Mouse (Mus musculus): ENCODE results near the gene Noxred1.
"Not testable (repeated sequence)": the region's sequence is repeated elsewhere in the genome, so short reads cannot be mapped to it uniquely, and the experiment has no call there.

Gene Noxred1

GRCm38 (mm10) chr12:87238632-87239031 is at the start of gene Noxred1:
Gene Noxred1, minus strand, starts transcription at chr12:87238732.
- DNase-seq = no peak

GRCm38 (mm10) chr12:87284726-87285125 is 46.2 kb upstream of the Noxred1 start:
- no peak for DNase-seq

GRCm38 (mm10) chr12:87284268-87284667 is 45.7 kb upstream of the Noxred1 start:
- no peak for DNase-seq

- no peak for DNase-seq
Measured at GRCm38 (mm10) chr12:87283706-87284105, 45.2 kb upstream of the Noxred1 start.

GRCm38 (mm10) chr12:87282743-87283142 is 44.2 kb upstream of the Noxred1 start:
- no peak for DNase-seq

GRCm38 (mm10) chr12:87281766-87282165 is 43.2 kb upstream of the Noxred1 start:
- no peak for DNase-seq

GRCm38 (mm10) chr12:87279879-87280278 is 41.3 kb upstream of the Noxred1 start:
- no peak for DNase-seq

- DNase-seq = no peak
Measured at GRCm38 (mm10) chr12:87279350-87279749, 40.8 kb upstream of the Noxred1 start.

GRCm38 (mm10) chr12:87278118-87278730 is 39.7 kb upstream of the Noxred1 start:
- DNase-seq = no peak

- not testable (repeated sequence) for DNase-seq
Measured at GRCm38 (mm10) chr12:87277251-87277650, 38.7 kb upstream of the Noxred1 start.

GRCm38 (mm10) chr12:87274853-87275831 is 36.6 kb upstream of the Noxred1 start:
- DNase-seq = no peak

- peak; percentile 36 for DNase-seq
Measured at GRCm38 (mm10) chr12:87267682-87268081, 29.1 kb upstream of the Noxred1 start.

- DNase-seq = no peak
Measured at GRCm38 (mm10) chr12:87266827-87267603, 28.5 kb upstream of the Noxred1 start.

GRCm38 (mm10) chr12:87266108-87266826 is 27.7 kb upstream of the Noxred1 start, which contains the start of the genes Vipas39 and Ahsa1:
Gene Vipas39, minus strand, starts transcription at chr12:87266256.
Gene Ahsa1, plus strand, starts transcription at chr12:87266479.
- peak; percentile 81 for DNase-seq

GRCm38 (mm10) chr12:87265444-87265843 is 26.9 kb upstream of the Noxred1 start:
- no peak for DNase-seq

GRCm38 (mm10) chr12:87260562-87260961 is 22.0 kb upstream of the Noxred1 start:
- DNase-seq = no peak

GRCm38 (mm10) chr12:87256629-87257028 is 18.1 kb upstream of the Noxred1 start:
- DNase-seq = no peak

GRCm38 (mm10) chr12:87253878-87254277 is 15.3 kb upstream of the Noxred1 start:
- DNase-seq = no peak

GRCm38 (mm10) chr12:87250161-87250560 is 11.6 kb upstream of the Noxred1 start:
- DNase-seq = no peak

GRCm38 (mm10) chr12:87236882-87237483 is 1.5 kb downstream of the Noxred1 start:
- no peak for DNase-seq

GRCm38 (mm10) chr12:87230379-87230895 is 8.1 kb downstream of the Noxred1 start:
- no peak for DNase-seq

- DNase-seq = no peak
Measured at GRCm38 (mm10) chr12:87229633-87230032, 8.9 kb downstream of the Noxred1 start.
